Mouse (Mus musculus) forebrain, embryonic 11.5 days (tissue): ENCODE measurements around the gene Hlcs. TPM values are rescaled to one million over a fixed set of nuclear protein-coding genes. Genes with fewer than 3 reads are reported as not detected.

Source experiments
- ATAC-seq: fragments of 200-750 bp; cut with Nextera tagmentation; replicated peaks from 2 replicates; pipeline ENCODE4 v1.8.0; 2017; ENCODE audit warnings: moderate TSS enrichment; ENCODE audit not compliant: low FRiP score
- DNase-seq: peaks from one replicate; pipeline ENCODE4 v3.0.0-alpha.2; 2017; ENCODE audit warnings: low spot score
- H3K27ac ChIP-seq: fragments of 300-500 bp; sonication (generic); 2 replicates; pipeline ENCODE4 v1.5.1; 2014; ENCODE audit warnings: low read depth, low read length
- H3K27me3 ChIP-seq: fragments of 300-500 bp; sonication (generic); 2 replicates; pipeline ENCODE4 v1.6.1; 2014; ENCODE audit warnings: mild to moderate bottlenecking, low read length, mixed read lengths; ENCODE audit not compliant: control insufficient read depth, insufficient read depth
- H3K36me3 ChIP-seq: fragments of 300-500 bp; sonication (generic); 2 replicates; pipeline ENCODE4 v1.6.1; 2014; ENCODE audit warnings: mild to moderate bottlenecking, low read length, moderate library complexity, mixed read lengths; ENCODE audit not compliant: control insufficient read depth, insufficient read depth
- H3K4me1 ChIP-seq: fragments of 300-500 bp; sonication (generic); replicated peaks from 2 replicates; pipeline ENCODE4 v1.6.1; 2014; ENCODE audit warnings: low read length, mixed read lengths; ENCODE audit not compliant: control insufficient read depth, insufficient read depth
- H3K4me2 ChIP-seq: fragments of 300-500 bp; sonication (generic); 2 replicates; pipeline ENCODE4 v1.6.1; 2014; ENCODE audit warnings: low read depth, mild to moderate bottlenecking, low read length, moderate library complexity, mixed read lengths; ENCODE audit not compliant: severe bottlenecking
- H3K4me3 ChIP-seq: fragments of 300-500 bp; sonication (generic); 2 replicates; pipeline ENCODE4 v1.5.1; 2014; ENCODE audit warnings: low read depth, low read length
- H3K9ac ChIP-seq: fragments of 300-500 bp; sonication (generic); 2 replicates; pipeline ENCODE4 v1.6.1; 2014; ENCODE audit warnings: low read length
- H3K9me3 ChIP-seq: fragments of 300-500 bp; sonication (generic); 2 replicates; pipeline ENCODE4 v1.6.1; 2016; ENCODE audit warnings: low read length, mixed read lengths; ENCODE audit not compliant: control insufficient read depth
- WGBS: fragments of 180-500 bp; shearing (Covaris S2); extraction: QIAGEN DNeasy Blood & Tissue Kit; methylation state at CpG from one replicate; pipeline ENCODE4 v1.1.7; 2014; 5-methylcytosine and 5-hydroxymethylcytosine counted together
- polyA plus RNA-seq: library from polyadenylated mRNA; unstranded; fragments of >200 nt; fragmentation: Nextera tagmentation; extraction: Ambion mirVana; gene quantifications from 2 replicates; pipeline ENCODE4 v1.2.1, GENCODE M21; 2014

Gene Hlcs
- polyA plus RNA-seq, 1 experiment from 2014 or later: 13.8 TPM

DNA sequence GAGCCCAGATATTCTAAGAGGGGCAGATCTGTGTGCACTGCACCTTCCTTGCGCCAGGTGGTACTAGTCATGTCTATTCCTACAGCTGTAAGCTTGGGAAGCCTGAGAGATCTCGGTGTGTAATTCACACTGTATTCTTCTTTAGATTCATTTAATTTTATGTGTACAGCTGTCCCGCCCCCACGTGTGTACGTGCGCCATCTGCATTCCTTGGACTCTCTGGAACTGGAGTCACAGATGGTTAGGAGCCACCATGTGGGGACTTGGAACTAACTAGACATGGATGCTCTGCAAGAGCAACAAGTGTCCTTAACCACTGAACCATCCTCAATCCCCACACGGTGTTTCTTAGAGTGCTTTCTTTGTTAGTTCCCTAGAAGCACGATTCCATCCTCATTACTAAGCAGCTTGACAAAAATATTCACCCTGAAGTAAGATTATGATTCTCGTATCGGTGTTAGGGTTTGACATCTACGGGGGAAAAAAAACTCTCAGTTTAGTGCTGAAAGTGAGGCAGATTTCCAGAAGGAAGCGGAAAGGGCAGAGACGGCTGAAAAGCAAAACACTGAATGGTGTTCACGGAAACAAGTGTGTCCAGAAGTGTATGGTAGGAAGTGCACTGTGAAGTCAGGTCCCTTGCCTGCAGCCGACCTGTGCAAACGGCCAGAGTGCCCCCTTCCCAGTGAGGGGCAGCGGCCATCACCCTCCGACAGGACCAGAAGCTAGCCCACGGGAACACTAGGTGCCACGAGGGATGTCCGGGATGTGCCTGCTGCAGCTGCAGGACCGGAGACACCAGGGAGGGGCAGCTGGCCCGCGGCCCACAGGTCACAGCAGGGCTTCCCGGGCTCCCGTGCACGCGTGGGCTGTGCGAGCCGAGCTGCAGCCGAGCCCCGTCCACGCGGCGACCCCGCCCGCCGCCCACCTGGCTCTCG, 24.0 kb downstream of the Hlcs start:
- DNase-seq (peak; percentile 69), ATAC-seq (peak; percentile 66)
- H3K4me3 ChIP-seq: peak overlapping the region; percentile 85
- 16% methylated on average over 35 of the region's 39 CpGs for WGBS
- H3K4me1 ChIP-seq: peaks cover 2% of the 10 kb centered on the region; the same call in 1 of the 2 replicates
- H3K9me3 ChIP-seq: no peaks in the 10 kb centered on the region
- peak overlapping the region; percentile 98 for H3K4me2 ChIP-seq
- H3K27me3 ChIP-seq: no peaks in the 10 kb centered on the region
- no peaks in the 10 kb centered on the region for H3K36me3 ChIP-seq
- no peak overlapping the region for H3K27ac ChIP-seq
- peak overlapping the region; percentile 87 for H3K9ac ChIP-seq

- Histone ChIP-seq H3K27ac (no peak overlapping the region), H3K9ac (no peak overlapping the region), H3K27me3 (no peaks in the 10 kb centered on the region), H3K4me3 (no peak overlapping the region), H3K4me2 (no peak overlapping the region), H3K9me3 (no peaks in the 10 kb centered on the region), H3K36me3 (no peaks in the 10 kb centered on the region), H3K4me1 (peaks cover 2% of the 10 kb centered on the region; the same call in 1 of the 2 replicates)
- DNase-seq: no peak
- no peak for ATAC-seq
- WGBS: 89% methylated on average over 9 of the region's 9 CpGs
Measured at GRCm38 (mm10) chr16:94287826-94288225, 25.5 kb downstream of the Hlcs start.

- H3K27ac ChIP-seq: no peak overlapping the region
- no peak overlapping the region for H3K9ac ChIP-seq
- no peak overlapping the region for H3K4me2 ChIP-seq
- no peaks in the 10 kb centered on the region for H3K9me3 ChIP-seq
- no peaks in the 10 kb centered on the region; the same call in 1 of the 2 replicates for H3K36me3 ChIP-seq
- ATAC-seq (no peak), DNase-seq (no peak)
- H3K4me3 ChIP-seq: no peak overlapping the region
- 83% methylated on average over 3 of the region's 3 CpGs for WGBS
- no peaks in the 10 kb centered on the region for H3K4me1 ChIP-seq
- H3K27me3 ChIP-seq: no peaks in the 10 kb centered on the region
Measured at GRCm38 (mm10) chr16:94283972-94284371, 29.4 kb downstream of the Hlcs start.

DNA sequence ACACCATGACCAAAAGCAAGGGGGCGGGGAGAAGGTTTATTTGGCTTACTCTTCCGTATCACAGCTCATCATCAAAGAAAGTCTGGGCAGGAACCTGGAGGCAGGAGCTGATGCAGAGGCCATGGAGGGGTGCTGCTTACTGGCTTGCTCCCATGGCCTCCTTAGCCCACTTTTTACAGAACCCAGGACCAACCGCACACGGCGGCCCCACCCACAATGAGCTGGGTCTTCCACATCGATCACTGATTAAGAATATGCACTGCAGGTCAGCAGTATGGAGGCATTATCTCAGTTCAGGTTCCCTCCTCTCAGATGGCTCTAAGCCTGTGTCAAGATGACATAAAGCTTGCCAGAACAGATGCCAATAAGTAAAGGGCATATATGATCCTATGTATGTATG, 42.5 kb downstream of the Hlcs start:
- no peak overlapping the region for H3K27ac ChIP-seq
- no peaks in the 10 kb centered on the region; the same call in 1 of the 2 replicates for H3K36me3 ChIP-seq
- no peak overlapping the region for H3K4me3 ChIP-seq
- no peak overlapping the region for H3K9ac ChIP-seq
- no peaks in the 10 kb centered on the region for H3K27me3 ChIP-seq
- no peak for ATAC-seq
- 94% methylated on average over 6 of the region's 6 CpGs for WGBS
- H3K4me1 ChIP-seq: no peaks in the 10 kb centered on the region; the same call in 1 of the 2 replicates
- no peaks in the 10 kb centered on the region for H3K9me3 ChIP-seq
- no peak overlapping the region for H3K4me2 ChIP-seq
- DNase-seq: no peak

- Histone ChIP-seq H3K4me1 (no peaks in the 10 kb centered on the region; the same call in 1 of the 2 replicates), H3K4me3 (no peak overlapping the region), H3K9ac (no peak overlapping the region), H3K36me3 (no peaks in the 10 kb centered on the region; the same call in 1 of the 2 replicates), H3K27ac (no peak overlapping the region), H3K9me3 (no peaks in the 10 kb centered on the region), H3K27me3 (no peaks in the 10 kb centered on the region), H3K4me2 (peak overlapping the region; percentile 1; the same call in 1 of the 2 replicates)
- WGBS: 9% methylated on average over 9 of the region's 9 CpGs
- ATAC-seq (peak; percentile 55; the same call in 1 of the 2 replicates), DNase-seq (peak; percentile 90)
Measured at GRCm38 (mm10) chr16:94269635-94270034, 43.7 kb downstream of the Hlcs start.

DNA sequence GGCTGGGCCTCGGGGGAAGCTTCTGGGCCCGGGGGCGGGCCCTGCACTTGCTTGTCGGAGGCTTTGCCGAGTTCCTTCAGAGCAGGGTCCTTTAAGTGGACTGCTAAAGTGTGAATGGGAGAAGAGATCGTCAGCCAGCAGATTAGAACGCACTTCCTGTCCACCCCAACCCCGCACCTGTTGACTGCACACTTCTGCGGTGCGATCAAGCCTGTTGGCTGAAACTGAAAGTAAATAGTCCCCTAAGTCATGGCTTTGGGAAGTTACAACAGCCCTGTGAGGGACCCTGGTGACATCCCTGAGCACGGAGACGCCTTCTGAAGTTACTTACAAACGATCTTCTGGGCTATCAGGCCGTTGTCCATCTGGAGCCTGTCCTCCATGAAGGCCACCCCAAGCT, 45.2 kb downstream of the Hlcs start:
- WGBS: 96% methylated on average over 14 of the region's 14 CpGs
- DNase-seq (no peak), ATAC-seq (no peak)
- H3K4me2 ChIP-seq: no peak overlapping the region
- no peaks in the 10 kb centered on the region for H3K27me3 ChIP-seq
- no peaks in the 10 kb centered on the region for H3K9me3 ChIP-seq
- no peak overlapping the region for H3K9ac ChIP-seq
- H3K4me1 ChIP-seq: no peaks in the 10 kb centered on the region; the same call in 1 of the 2 replicates
- no peak overlapping the region for H3K27ac ChIP-seq
- no peaks in the 10 kb centered on the region; the same call in 1 of the 2 replicates for H3K36me3 ChIP-seq
- no peak overlapping the region for H3K4me3 ChIP-seq

GRCm38 (mm10) chr16:94264611-94265010, 48.8 kb downstream of the Hlcs start:
- no peak overlapping the region for H3K27ac ChIP-seq
- no peaks in the 10 kb centered on the region; the same call in 1 of the 2 replicates for H3K36me3 ChIP-seq
- H3K9ac ChIP-seq: no peak overlapping the region
- no peak for ATAC-seq
- no peak overlapping the region for H3K4me2 ChIP-seq
- H3K4me1 ChIP-seq: no peaks in the 10 kb centered on the region; the same call in 1 of the 2 replicates
- no peaks in the 10 kb centered on the region for H3K9me3 ChIP-seq
- WGBS: 90% methylated on average over 6 of the region's 6 CpGs
- DNase-seq: no peak
- H3K27me3 ChIP-seq: no peaks in the 10 kb centered on the region
- no peak overlapping the region for H3K4me3 ChIP-seq

- H3K4me2 ChIP-seq: no peak overlapping the region
- no peaks in the 10 kb centered on the region for H3K9me3 ChIP-seq
- no peak for DNase-seq
- no peaks in the 10 kb centered on the region; the same call in 1 of the 2 replicates for H3K36me3 ChIP-seq
- no peak overlapping the region for H3K4me3 ChIP-seq
- H3K27ac ChIP-seq: no peak overlapping the region
- no peak overlapping the region for H3K9ac ChIP-seq
- ATAC-seq: no peak
- WGBS: 92% methylated on average over 19 of the region's 19 CpGs
- H3K4me1 ChIP-seq: no peaks in the 10 kb centered on the region
- no peaks in the 10 kb centered on the region for H3K27me3 ChIP-seq
Measured at GRCm38 (mm10) chr16:94262501-94262900, 50.9 kb downstream of the Hlcs start.
